Mouse (Mus musculus) intestine, embryonic 16.5 days (tissue): Measurements from ENCODE around the gene Nudt3. TPM values are rescaled to one million over a fixed set of nuclear protein-coding genes. Genes with fewer than 3 reads are reported as not detected.

ENCODE experiments used
- ATAC-seq: fragments of 200-750 bp; cut with Nextera tagmentation; 2 replicates; pipeline ENCODE4 v1.8.0; 2017; ENCODE audit warnings: moderate TSS enrichment, moderate library complexity
- H3K27ac ChIP-seq: fragments of 300-500 bp; sonication (generic); 2 replicates; pipeline ENCODE4 v1.5.1; 2014; ENCODE audit warnings: mild to moderate bottlenecking, low read length
- H3K27me3 ChIP-seq: fragments of 300-500 bp; sonication (generic); replicated peaks from 2 replicates; pipeline ENCODE4 v1.6.1; 2014; ENCODE audit warnings: low read length, control low read depth, mixed read lengths; ENCODE audit not compliant: control insufficient read depth, insufficient read depth
- H3K36me3 ChIP-seq: fragments of 300-500 bp; sonication (generic); 2 replicates; pipeline ENCODE4 v1.6.1; 2014; ENCODE audit warnings: low read length, control low read depth; ENCODE audit not compliant: control insufficient read depth, insufficient read depth
- H3K4me1 ChIP-seq: fragments of 300-500 bp; sonication (generic); 2 replicates; pipeline ENCODE4 v1.6.1; 2014; ENCODE audit warnings: low read length, control low read depth, mixed read lengths; ENCODE audit not compliant: control insufficient read depth, insufficient read depth
- H3K4me2 ChIP-seq: fragments of 300-500 bp; sonication (generic); 2 replicates; pipeline ENCODE4 v1.6.1; 2014; ENCODE audit warnings: low read depth, low read length, control low read depth
- H3K4me3 ChIP-seq: fragments of 300-500 bp; sonication (generic); 2 replicates; pipeline ENCODE4 v1.5.1; 2014; ENCODE audit warnings: mild to moderate bottlenecking, low read length
- H3K9ac ChIP-seq: fragments of 300-500 bp; sonication (generic); 2 replicates; pipeline ENCODE4 v1.6.1; 2014; ENCODE audit warnings: low read depth, low read length
- H3K9me3 ChIP-seq: fragments of 300-500 bp; sonication (generic); 2 replicates; pipeline ENCODE4 v1.6.1; 2016; ENCODE audit warnings: low read length, control low read depth; ENCODE audit not compliant: control insufficient read depth
- WGBS: fragments of 180-500 bp; shearing (Covaris S2); extraction: QIAGEN DNeasy Blood & Tissue Kit; methylation state at CpG from one replicate; pipeline ENCODE4 v1.1.7; 2014; 5-methylcytosine and 5-hydroxymethylcytosine counted together
- polyA plus RNA-seq: library from polyadenylated mRNA; unstranded; fragments of >200 nt; fragmentation: Nextera tagmentation; extraction: Ambion mirVana; gene quantifications from 2 replicates; pipeline ENCODE4 v1.2.1, GENCODE M21; 2015

The Nudt3 gene
- polyA plus RNA-seq, 1 experiment from 2014 or later, result 56.6 TPM

DNA sequence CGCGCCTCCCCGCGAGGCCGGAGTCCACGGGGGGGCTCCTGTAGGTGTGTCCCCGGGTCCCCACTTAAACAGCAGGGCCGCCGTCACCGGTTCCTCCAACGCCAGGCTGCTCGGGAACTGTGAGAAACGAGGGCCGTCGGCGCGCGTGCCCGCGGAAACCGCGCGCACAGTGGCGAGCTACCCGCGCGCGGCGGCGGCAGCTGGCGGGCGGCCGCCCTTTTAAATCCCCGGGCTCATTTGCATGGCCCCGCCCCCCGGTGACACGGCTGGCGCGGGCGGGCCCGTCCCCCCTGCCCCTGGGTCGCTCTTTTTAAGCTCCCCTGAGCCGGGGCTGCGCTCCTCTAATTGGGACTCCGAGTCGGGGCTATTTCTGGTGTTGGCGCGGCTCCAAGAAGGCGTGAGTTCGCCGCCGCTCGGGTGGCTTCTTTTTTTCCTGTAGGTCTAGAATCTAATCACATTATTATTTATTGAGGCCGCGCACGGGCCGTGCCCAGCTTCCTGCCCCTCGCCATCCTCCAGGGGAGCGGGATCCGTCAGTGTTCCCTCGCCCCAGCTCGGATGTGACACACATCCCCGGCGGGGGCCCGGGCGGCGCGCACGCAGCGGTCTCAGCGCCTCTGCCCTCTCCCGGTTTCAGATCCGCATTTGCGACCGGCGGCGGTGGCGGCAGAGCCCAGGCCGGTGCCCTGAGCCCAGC, 66.8 kb downstream of the Nudt3 start, which contains the start of gene Hmga1:
Gene Hmga1 (plus strand): TSS at position 183 of the 697 bp plus-strand sequence.
- no peaks in the 10 kb centered on the region for H3K27me3 ChIP-seq
- under 1% methylated on average over 78 of the region's 79 CpGs for WGBS
- peak within 1 kb of the TSS; percentile 83 for H3K4me3 ChIP-seq
- ATAC-seq, result peak; percentile 70
- no peaks in the 10 kb centered on the region for H3K36me3 ChIP-seq
- peak within 1 kb of the TSS; percentile 90 for H3K4me2 ChIP-seq
- no peaks in the 10 kb centered on the region for H3K9me3 ChIP-seq
- peak within 1 kb of the TSS; percentile 92 for H3K9ac ChIP-seq
- peaks cover 36% of the 10 kb centered on the region for H3K4me1 ChIP-seq
- peak within 1 kb of the TSS; percentile 96 for H3K27ac ChIP-seq

DNA sequence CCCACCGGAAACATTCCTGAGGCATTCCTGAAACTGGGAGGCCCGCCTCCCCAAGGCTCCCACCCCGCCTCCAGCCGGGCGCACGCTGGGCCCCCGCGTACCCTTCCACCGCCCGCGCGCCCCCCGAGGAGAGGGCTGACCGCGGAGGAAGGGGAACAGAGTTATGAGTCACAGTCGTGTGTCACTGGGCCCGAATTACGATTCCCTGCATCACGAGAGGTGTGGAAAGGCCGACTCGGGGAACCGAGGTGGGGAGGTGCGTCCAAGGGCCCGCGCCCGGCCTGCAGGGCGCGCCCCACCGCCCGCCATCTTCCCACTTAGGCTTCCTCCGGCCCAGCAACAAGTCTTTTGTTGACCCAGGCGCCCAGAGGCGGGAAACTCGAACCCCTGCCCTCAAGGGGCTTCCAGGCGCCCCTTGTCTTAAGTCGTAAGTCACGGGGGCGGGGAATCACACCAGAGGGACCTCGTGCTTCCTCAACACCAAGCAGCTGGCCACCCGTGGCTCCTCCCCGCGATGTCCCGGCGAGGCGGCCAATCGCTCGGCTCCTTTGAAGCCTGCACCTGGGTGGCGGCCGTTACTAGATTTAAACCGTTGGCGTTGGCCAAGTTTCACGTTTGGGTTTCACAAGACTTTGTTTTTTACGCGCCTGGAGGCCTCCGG, 67.7 kb downstream of the Nudt3 start:
- WGBS, result under 1% methylated on average over 47 of the region's 55 CpGs
- ATAC-seq, result peak; percentile 61
- H3K9me3 ChIP-seq, result no peaks in the 10 kb centered on the region
- peak overlapping the region; percentile 92 for H3K9ac ChIP-seq
- H3K4me2 ChIP-seq, result peak overlapping the region; percentile 90
- H3K27me3 ChIP-seq, result no peaks in the 10 kb centered on the region
- H3K36me3 ChIP-seq, result no peaks in the 10 kb centered on the region
- H3K4me3 ChIP-seq, result peak overlapping the region; percentile 83
- H3K4me1 ChIP-seq, result peaks cover 30% of the 10 kb centered on the region
- peak overlapping the region; percentile 96 for H3K27ac ChIP-seq

DNA sequence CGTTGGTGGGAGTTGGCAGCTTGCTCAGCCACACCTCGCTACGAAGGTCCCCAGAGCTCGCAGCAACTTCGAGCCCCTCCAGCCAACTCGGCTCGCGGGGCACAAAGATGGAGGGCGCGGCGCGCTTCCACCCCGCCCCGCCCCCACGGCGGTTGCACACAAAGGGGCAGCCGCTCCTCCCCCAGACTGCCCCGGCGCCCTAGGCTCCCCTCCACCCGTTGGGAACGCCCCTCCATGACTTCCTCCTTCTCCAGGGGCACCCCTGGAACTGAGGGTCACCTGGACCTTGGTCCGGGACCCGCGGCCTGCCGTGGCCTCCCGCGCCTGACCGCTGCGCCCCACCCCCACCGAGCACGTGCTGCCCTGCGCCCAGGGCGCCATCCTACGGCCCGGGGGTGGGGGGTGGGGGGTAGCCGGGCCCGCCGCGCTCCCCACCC, 68.2 kb downstream of the Nudt3 start:
- Histone ChIP-seq H3K4me3 (peak overlapping the region; percentile 83), H3K9me3 (no peaks in the 10 kb centered on the region), H3K4me1 (peaks cover 28% of the 10 kb centered on the region), H3K27ac (peak overlapping the region; percentile 96), H3K36me3 (no peaks in the 10 kb centered on the region), H3K27me3 (no peaks in the 10 kb centered on the region), H3K9ac (peak overlapping the region; percentile 92), H3K4me2 (peak overlapping the region; percentile 90)
- peak; percentile 49 for ATAC-seq
- 2% methylated on average over 32 of the region's 39 CpGs for WGBS

DNA sequence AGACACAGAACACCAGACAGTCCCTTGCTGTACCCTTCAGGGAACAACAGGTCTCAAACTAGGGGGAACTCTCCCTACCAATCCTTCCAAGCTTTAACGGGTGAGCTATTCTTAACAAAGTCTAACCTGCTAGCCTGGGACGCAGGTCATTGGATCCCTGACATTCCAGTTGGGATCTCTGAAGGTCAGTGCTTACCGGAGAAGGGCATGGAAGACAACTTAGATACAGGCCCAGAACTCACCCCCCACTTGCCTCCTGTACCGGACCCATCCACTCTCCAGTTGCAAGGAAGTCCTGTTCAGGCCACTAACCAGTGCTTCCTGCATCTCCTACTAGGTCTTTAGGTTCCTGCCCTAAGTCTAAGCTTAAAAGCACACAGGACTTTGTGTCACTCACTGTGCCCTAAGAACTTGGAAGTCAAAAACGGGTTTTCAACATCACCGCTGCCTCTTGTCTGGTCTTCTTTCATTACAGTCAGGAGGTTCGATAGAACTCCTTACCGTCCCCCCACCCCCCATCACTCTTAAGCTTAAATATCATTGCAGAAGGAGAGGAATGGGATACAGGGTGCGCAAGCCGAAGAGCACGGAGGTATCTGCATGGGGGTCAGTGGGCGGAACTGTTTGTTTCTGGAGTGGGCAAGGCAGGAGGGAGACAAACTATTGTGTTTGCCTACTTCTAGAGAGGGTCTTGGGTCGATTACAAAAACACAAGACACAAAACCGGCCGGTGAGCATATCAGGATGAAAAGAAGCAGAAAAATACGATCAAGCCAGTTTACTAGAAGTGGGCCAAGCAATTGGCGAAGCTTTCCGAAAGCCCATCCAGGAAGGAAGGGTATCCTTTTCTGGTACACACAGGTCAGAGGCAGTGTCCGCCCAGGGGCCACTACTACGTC, 69.0 kb downstream of the Nudt3 start:
- ATAC-seq, result no peak
- peak overlapping the region; percentile 83 for H3K4me3 ChIP-seq

DNA sequence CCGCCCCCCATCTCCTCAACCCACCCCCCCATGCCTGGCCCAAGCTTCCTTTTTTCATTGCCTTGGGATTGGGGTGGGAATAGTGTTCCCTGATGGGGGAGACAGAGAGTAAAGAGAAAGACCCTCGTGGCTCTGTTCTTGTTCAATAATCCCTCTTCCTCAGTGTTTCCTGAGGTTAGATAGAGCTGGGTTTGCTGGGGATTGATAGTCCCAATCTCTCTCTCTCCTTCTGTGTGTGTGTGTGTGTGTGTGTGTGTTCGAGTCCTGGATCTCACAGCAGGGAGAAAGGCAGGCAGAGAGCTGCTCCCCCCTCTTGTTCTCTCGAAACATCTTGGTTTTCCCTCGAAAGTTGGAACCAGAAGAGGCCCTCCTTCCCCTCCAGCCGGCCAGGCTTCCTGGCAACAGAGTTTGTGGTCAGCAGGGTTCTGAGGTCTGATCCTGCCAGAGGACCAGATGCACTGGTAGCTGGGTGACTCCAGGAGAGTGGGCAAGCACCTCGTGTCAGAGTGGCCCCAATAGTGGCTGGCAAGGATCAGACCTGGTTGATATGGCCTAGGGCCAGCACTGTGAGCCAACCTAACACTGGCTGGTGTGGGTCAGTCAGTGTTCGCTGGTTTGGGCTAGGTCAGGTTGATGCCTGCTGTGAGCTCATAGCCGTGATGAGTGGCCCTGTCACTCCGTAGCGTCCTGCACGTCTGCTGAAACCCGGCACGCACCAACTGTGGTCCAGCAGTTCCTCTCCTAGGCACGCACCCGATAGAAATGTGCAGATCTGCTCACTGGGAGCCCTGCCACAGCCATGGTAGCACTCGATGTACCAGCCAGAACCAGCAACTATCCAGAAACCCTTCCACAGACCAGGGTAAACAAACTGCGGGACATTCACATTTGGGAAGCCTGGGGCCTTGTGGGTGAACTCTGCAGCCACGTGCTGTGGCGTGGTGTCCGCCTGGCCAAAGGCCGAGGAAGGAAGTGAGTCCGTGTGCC, 70.8 kb downstream of the Nudt3 start:
- Histone ChIP-seq H3K4me1 (peaks cover 13% of the 10 kb centered on the region; the same call in 1 of the 2 replicates), H3K36me3 (no peaks in the 10 kb centered on the region), H3K4me2 (no peak overlapping the region), H3K4me3 (no peak overlapping the region), H3K9me3 (no peaks in the 10 kb centered on the region), H3K27me3 (no peaks in the 10 kb centered on the region), H3K9ac (no peak overlapping the region; the same call in 1 of the 2 replicates), H3K27ac (no peak overlapping the region)
- no peak for ATAC-seq
- WGBS, result 72% methylated on average over 23 of the region's 23 CpGs

More for the DNA sequence above, 69.0 kb downstream of the Nudt3 start:
- Histone ChIP-seq H3K4me2 (peak overlapping the region; percentile 90), H3K27me3 (no peaks in the 10 kb centered on the region), H3K9ac (peak overlapping the region; percentile 92), H3K36me3 (no peaks in the 10 kb centered on the region), H3K27ac (peak overlapping the region; percentile 96), H3K9me3 (no peaks in the 10 kb centered on the region), H3K4me1 (peaks cover 26% of the 10 kb centered on the region)
- WGBS, result 53% methylated on average over 20 of the region's 20 CpGs

DNA sequence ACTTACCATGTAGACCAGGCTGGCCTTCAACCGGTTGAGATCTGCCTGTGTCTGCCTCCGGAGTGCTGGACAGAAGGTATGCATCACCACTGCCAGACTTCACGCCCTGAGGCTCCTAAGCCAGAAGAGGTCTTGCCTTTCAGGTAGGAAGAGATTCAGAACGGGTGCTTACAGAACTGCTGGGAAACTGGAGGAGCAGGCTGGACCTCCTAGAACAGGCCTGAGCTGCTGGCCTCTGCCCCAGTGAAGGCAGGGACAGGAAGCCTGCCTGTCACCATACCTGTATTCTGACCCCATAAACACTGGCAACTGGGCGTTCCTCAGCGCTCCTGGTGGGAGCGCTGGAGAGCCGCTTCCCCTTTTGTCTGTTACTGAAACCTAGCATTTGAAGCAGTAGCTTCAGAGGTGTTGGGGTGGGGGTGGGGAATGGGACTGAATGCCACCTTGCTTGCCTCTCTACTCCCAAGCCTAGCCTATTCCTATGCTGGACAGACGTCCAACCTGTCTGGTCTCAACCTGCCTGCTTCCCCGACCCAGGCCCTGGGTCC, 71.8 kb downstream of the Nudt3 start:
- H3K4me1 ChIP-seq, result peaks cover 15% of the 10 kb centered on the region; the same call in 1 of the 2 replicates
- no peak overlapping the region for H3K4me3 ChIP-seq
- no peaks in the 10 kb centered on the region for H3K36me3 ChIP-seq
- 68% methylated on average over 10 of the region's 10 CpGs for WGBS
- no peak overlapping the region for H3K9ac ChIP-seq
- H3K9me3 ChIP-seq, result no peaks in the 10 kb centered on the region
- no peak for ATAC-seq
- no peak overlapping the region for H3K27ac ChIP-seq
- H3K27me3 ChIP-seq, result no peaks in the 10 kb centered on the region
- H3K4me2 ChIP-seq, result no peak overlapping the region

DNA sequence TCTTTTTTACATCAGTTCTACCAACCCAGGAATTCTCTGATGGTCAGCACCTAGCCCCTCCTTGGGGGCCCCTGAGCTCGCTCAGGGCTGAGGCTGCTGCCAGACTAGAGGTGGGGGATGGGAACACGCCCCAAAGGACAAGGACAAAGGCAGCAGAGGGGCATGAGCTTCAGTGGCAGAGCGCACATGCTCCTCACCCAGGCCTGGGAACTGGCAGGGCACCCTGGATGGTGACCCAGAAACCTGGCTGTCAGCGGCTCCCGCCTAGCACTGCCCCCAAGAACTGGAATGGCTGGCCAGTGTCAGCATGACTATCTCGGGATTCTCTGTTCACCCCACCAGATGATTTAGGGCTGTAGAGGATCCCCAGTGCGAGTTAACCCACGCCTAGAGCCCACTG, 74.1 kb downstream of the Nudt3 start:
- Histone ChIP-seq H3K27ac (no peak overlapping the region), H3K36me3 (no peaks in the 10 kb centered on the region), H3K4me3 (no peak overlapping the region), H3K27me3 (no peaks in the 10 kb centered on the region), H3K4me1 (0 out of 2 replicates have a peak, but pooled peaks cover 7% of the 10 kb centered on the region), H3K4me2 (no peak overlapping the region), H3K9me3 (no peaks in the 10 kb centered on the region), H3K9ac (peak overlapping the region; percentile 45; the same call in 1 of the 2 replicates)
- no peak for ATAC-seq
- WGBS, result 65% methylated on average over 8 of the region's 8 CpGs

DNA sequence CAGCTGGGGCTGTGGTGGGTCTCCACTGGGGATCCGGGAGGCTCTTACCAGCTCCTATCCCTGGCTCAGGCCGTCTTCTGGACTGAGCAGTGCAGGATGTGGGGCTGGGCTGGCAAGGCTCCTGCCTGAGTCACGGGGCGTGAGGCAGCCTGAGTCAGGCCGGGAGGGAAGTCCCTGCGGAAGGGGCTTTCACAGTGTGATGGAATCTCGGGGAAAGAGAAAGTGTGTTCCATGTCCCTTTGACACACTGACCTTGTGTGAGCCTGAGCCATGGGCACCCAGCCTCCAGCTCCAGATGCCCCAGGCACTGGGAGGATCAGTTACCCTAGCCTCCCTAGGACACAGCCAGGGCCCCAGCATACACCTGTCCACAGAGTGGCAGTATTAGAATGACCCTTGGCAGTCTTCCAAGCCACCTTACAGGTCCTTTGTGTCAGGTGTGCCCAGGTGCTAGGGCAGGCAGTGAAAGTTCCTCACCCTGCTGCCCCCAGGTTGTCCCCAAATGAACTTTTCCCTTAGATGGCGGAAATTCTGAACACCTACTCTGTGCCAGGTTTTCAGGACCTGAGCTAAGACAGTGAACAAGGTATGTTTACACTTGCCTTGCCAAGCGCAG, 75.9 kb downstream of the Nudt3 start:
- Histone ChIP-seq H3K36me3 (no peaks in the 10 kb centered on the region), H3K4me2 (no peak overlapping the region), H3K9me3 (no peaks in the 10 kb centered on the region), H3K27ac (no peak overlapping the region), H3K4me1 (peaks cover 10% of the 10 kb centered on the region; the same call in 1 of the 2 replicates), H3K9ac (no peak overlapping the region), H3K27me3 (no peaks in the 10 kb centered on the region), H3K4me3 (no peak overlapping the region)
- WGBS, result 65% methylated on average over 9 of the region's 9 CpGs
- ATAC-seq, result peak; percentile 55
